Mouse (Mus musculus) limb, embryonic 11.5 days (tissue): ENCODE measurements around the gene Olfr90. TPM values are rescaled to one million over a fixed set of nuclear protein-coding genes. Genes with fewer than 3 reads are reported as not detected.

Experiments used
- ATAC-seq: fragments of 200-750 bp; cut with Nextera tagmentation; 2 replicates; pipeline ENCODE4 v1.8.0; 2017; ENCODE audit warnings: low read depth; ENCODE audit not compliant: insufficient number of reproducible peaks, low FRiP score, low TSS enrichment
- DNase-seq: peaks from one replicate; pipeline ENCODE4 v3.0.0-alpha.2; 2015; ENCODE audit warnings: low spot score
- H3K27ac ChIP-seq: fragments of 300-500 bp; sonication (generic); replicated peaks from 2 replicates; pipeline ENCODE4 v1.5.1; 2014; ENCODE audit warnings: low read depth, mild to moderate bottlenecking, low read length
- H3K27me3 ChIP-seq: fragments of 300-500 bp; sonication (generic); 2 replicates; pipeline ENCODE4 v1.6.1; 2014; ENCODE audit warnings: mild to moderate bottlenecking, low read length, mixed read lengths; ENCODE audit not compliant: control insufficient read depth, insufficient read depth
- H3K36me3 ChIP-seq: fragments of 300-500 bp; sonication (generic); 2 replicates; pipeline ENCODE4 v1.6.1; 2014; ENCODE audit warnings: mild to moderate bottlenecking, low read length, moderate library complexity, mixed read lengths; ENCODE audit not compliant: control insufficient read depth, insufficient read depth
- H3K4me1 ChIP-seq: fragments of 300-500 bp; sonication (generic); 2 replicates; pipeline ENCODE4 v1.6.1; 2014; ENCODE audit warnings: low read length, mixed read lengths; ENCODE audit not compliant: control insufficient read depth, insufficient read depth
- H3K4me2 ChIP-seq: fragments of 300-500 bp; sonication (generic); 2 replicates; pipeline ENCODE4 v1.6.1; 2014; ENCODE audit warnings: low read depth, mild to moderate bottlenecking, moderate library complexity; ENCODE audit not compliant: severe bottlenecking
- H3K4me3 ChIP-seq: fragments of 300-500 bp; sonication (generic); 2 replicates; pipeline ENCODE4 v1.5.1; 2014; ENCODE audit warnings: low read depth, low read length
- H3K9ac ChIP-seq: fragments of 300-500 bp; sonication (generic); 2 replicates; pipeline ENCODE4 v1.6.1; 2014; ENCODE audit warnings: mild to moderate bottlenecking, low read length
- H3K9me3 ChIP-seq: fragments of 300-500 bp; sonication (generic); 2 replicates; pipeline ENCODE4 v1.6.1; 2016; ENCODE audit warnings: low read length; ENCODE audit not compliant: control insufficient read depth
- WGBS: fragments of 180-500 bp; shearing (Covaris S2); extraction: QIAGEN DNeasy Blood & Tissue Kit; methylation state at CpG from one replicate; pipeline ENCODE4 v1.1.7; 2014; 5-methylcytosine and 5-hydroxymethylcytosine counted together
- polyA plus RNA-seq: library from polyadenylated mRNA; unstranded; fragments of >200 nt; fragmentation: Nextera tagmentation; extraction: Ambion mirVana; gene quantifications from 2 replicates; pipeline ENCODE4 v1.2.1, GENCODE M21; 2014

Gene Olfr90
- polyA plus RNA-seq, 1 experiment from 2014 or later = not detected

DNA sequence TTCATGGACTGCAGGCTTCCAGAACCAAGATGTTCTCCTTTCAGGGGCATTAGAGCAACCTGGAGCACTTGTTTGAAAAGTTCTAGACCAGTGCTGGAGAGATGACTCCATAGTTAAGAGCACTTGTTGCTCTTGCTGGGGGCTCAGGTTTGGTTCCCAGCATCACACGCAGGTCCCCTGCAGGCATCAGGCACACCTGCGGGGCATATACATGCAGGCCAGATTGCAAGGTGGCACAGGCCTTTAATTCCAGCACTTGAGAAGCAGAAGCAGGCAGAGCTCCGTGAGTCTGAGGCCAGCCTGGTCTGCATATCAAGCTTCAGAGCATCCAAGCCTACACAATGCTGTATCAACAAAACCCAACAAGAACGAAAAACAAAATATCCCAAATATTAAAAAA is 6.6 kb downstream of the Olfr90 start:
- ATAC-seq (no peak), DNase-seq (no peak)
- no peaks in the 10 kb centered on the region for H3K9me3 ChIP-seq
- 93% methylated on average over 4 of the region's 4 CpGs for WGBS
- no peak overlapping the region for H3K9ac ChIP-seq
- no peak overlapping the region for H3K4me3 ChIP-seq
- 0 out of 2 replicates have a peak, but pooled peaks cover 3% of the 10 kb centered on the region for H3K4me1 ChIP-seq
- H3K36me3 ChIP-seq = no peaks in the 10 kb centered on the region
- no peaks in the 10 kb centered on the region for H3K27me3 ChIP-seq
- no peak overlapping the region for H3K4me2 ChIP-seq
- no peak overlapping the region for H3K27ac ChIP-seq

DNA sequence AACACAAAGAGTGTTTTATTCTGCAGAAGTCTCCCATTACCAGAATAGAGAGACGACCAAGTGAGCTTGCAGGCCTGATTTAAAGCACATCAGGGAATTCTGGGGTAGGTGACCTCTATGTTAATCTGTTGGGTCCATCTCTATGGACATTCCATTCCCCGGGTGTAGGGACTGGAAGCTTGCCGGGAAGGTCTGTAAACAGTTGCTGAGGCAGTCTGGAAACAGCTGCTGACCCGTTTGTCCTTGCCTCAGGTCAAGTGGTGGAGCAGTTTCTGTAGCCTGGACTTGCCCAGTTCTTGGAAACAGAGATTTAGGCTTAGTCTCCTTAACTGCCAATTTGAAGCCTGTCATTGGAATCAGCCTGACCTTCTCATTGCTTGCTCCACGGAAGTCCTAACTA is 8.2 kb downstream of the Olfr90 start:
- Histone ChIP-seq H3K4me3 (no peak overlapping the region), H3K9me3 (no peaks in the 10 kb centered on the region), H3K9ac (no peak overlapping the region), H3K4me1 (0 out of 2 replicates have a peak, but pooled peaks cover 3% of the 10 kb centered on the region), H3K36me3 (0 out of 2 replicates have a peak, but pooled peaks cover 4% of the 10 kb centered on the region), H3K27me3 (no peaks in the 10 kb centered on the region), H3K27ac (no peak overlapping the region), H3K4me2 (no peak overlapping the region)
- 21% methylated on average over 5 of the region's 5 CpGs for WGBS
- DNase-seq (no peak), ATAC-seq (no peak)

DNA sequence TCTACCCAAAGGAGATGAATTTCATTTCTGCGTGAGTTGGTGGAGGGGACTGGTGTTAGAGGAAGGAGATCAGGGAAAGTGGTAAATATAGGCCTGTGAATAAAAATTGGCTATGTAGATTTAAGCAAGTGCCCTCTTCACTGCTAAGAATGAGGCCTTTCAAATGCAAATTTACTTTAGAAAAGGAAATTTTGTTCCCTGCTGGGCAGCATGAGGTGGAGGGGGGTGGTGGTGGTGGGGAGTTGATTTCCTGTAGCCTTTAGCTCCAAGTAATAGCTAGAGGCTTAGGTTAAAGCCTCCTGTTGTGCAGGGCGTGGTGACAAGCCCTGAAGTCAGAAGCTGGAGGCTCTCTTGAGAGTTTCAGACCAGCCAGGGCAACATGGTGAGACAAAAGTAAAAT is 9.3 kb downstream of the Olfr90 start:
- Histone ChIP-seq H3K27me3 (no peaks in the 10 kb centered on the region), H3K27ac (no peak overlapping the region), H3K9ac (no peak overlapping the region), H3K4me2 (no peak overlapping the region), H3K4me3 (no peak overlapping the region), H3K9me3 (no peaks in the 10 kb centered on the region), H3K4me1 (0 out of 2 replicates have a peak, but pooled peaks cover 3% of the 10 kb centered on the region), H3K36me3 (0 out of 2 replicates have a peak, but pooled peaks cover 4% of the 10 kb centered on the region)
- no peak for ATAC-seq
- WGBS = 31% methylated on average over 2 of the region's 2 CpGs
- no peak for DNase-seq

DNA sequence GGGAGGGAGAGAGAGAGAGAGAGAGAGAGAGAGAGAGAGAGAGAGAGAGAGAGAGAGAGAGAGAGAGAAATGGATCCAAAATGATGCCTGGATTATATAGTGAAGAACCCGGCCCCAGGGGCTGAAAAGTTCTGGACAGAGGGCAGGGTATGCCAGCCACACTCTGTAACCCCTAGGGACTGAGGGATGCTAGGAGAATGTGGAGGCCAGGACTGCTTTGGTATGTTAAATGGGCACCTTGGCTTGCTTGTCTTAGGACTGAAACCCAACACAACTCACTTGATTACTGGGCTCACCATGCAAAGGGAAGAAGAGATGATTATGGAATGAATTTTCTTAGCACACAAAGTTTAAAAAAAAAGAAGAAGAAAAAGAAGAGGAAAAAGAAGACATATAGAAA is 10.1 kb downstream of the Olfr90 start:
- Histone ChIP-seq H3K27ac (no peak overlapping the region), H3K4me1 (0 out of 2 replicates have a peak, but pooled peaks cover 3% of the 10 kb centered on the region), H3K27me3 (no peaks in the 10 kb centered on the region), H3K9me3 (no peaks in the 10 kb centered on the region), H3K4me3 (no peak overlapping the region), H3K4me2 (no peak overlapping the region), H3K36me3 (0 out of 2 replicates have a peak, but pooled peaks cover 4% of the 10 kb centered on the region), H3K9ac (no peak overlapping the region)
- ATAC-seq (no peak), DNase-seq (no peak)
- WGBS = 24% methylated on average over 1 of the region's 1 CpGs

DNA sequence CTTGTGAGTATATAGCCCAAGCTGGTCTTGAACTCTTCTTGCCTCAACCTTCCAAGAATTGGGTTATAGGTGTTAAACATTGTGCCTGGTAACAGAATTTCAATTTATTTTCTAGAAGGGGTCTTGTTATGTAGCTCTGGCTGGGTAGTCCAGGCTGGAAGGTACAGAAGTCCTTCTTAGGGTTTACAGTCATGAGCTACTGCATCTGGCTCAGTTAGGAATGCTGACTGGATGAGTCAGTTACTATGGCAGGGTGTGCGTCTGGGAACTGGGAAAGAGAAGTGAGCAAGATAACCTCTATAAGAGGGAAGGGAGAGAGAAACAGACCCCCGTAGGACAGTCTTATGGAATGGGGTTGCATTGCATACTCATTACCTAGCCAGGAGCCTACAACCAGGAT is 12.5 kb downstream of the Olfr90 start:
- Histone ChIP-seq H3K4me3 (no peak overlapping the region), H3K4me2 (no peak overlapping the region), H3K27ac (no peak overlapping the region), H3K27me3 (no peaks in the 10 kb centered on the region), H3K9me3 (no peaks in the 10 kb centered on the region), H3K9ac (no peak overlapping the region), H3K36me3 (peaks cover 4% of the 10 kb centered on the region; the same call in 1 of the 2 replicates), H3K4me1 (0 out of 2 replicates have a peak, but pooled peaks cover 3% of the 10 kb centered on the region)
- 92% methylated on average over 2 of the region's 2 CpGs for WGBS
- no peak for DNase-seq
- ATAC-seq = no peak

DNA sequence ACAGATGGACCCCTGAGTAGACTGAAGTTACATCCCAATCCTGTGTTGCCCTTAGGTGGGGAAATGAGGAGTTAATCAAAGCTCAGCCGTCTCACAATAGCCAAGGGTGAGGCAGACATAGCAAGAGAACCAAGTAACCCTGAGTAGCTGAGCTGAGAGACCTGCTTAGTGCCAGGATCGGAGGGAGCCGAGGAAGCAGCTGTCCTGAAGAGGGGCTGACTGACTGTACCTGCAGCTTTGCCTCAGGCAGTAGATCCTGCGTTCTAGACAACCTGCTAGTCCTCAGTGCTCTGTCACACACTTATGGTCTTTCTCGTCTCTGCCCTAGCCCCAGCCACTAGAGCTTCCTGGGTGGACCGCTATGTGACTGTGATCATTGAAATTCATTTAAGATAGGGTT is 13.1 kb downstream of the Olfr90 start:
- DNase-seq (no peak), ATAC-seq (no peak)
- 0 out of 2 replicates have a peak, but pooled peaks cover 3% of the 10 kb centered on the region for H3K4me1 ChIP-seq
- peaks cover 4% of the 10 kb centered on the region; the same call in 1 of the 2 replicates for H3K36me3 ChIP-seq
- no peak overlapping the region for H3K4me3 ChIP-seq
- H3K9ac ChIP-seq = no peak overlapping the region
- 84% methylated on average over 6 of the region's 6 CpGs for WGBS
- no peaks in the 10 kb centered on the region for H3K27me3 ChIP-seq
- H3K4me2 ChIP-seq = no peak overlapping the region
- H3K9me3 ChIP-seq = no peaks in the 10 kb centered on the region
- H3K27ac ChIP-seq = no peak overlapping the region

DNA sequence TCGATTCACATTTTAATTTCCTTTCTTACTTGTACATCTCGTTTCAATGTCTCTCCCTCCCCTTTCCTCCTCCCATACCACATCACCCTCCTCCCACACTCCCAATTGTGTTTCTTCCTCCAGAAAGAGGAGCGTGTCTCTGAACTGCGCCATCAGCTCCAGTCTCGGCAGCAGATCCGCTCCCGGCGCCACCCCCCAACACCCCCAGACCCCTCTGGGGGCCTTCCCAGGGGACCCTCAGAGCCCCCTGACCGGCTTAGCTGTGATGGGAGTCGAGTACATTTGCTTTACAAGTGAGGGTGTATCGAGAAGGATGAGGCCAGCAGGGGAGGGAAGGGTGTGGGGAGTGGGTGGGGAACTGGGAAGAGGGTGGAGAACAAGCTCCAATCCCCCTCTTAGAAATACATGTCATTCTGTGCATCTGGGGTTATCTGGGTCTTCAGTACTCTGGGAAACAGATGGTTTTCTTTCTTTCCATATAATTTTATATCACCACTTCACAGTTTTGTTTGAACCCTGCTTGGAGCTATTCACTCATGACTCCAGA is 15.5 kb downstream of the Olfr90 start:
- ATAC-seq (no peak), DNase-seq (no peak)
- H3K4me3 ChIP-seq = no peak overlapping the region
- WGBS = 64% methylated on average over 11 of the region's 11 CpGs
- no peak overlapping the region for H3K27ac ChIP-seq
- H3K4me2 ChIP-seq = no peak overlapping the region
- no peaks in the 10 kb centered on the region for H3K4me1 ChIP-seq
- no peaks in the 10 kb centered on the region for H3K27me3 ChIP-seq
- no peaks in the 10 kb centered on the region for H3K9me3 ChIP-seq
- H3K9ac ChIP-seq = no peak overlapping the region
- peaks cover 5% of the 10 kb centered on the region; the same call in 1 of the 2 replicates for H3K36me3 ChIP-seq

DNA sequence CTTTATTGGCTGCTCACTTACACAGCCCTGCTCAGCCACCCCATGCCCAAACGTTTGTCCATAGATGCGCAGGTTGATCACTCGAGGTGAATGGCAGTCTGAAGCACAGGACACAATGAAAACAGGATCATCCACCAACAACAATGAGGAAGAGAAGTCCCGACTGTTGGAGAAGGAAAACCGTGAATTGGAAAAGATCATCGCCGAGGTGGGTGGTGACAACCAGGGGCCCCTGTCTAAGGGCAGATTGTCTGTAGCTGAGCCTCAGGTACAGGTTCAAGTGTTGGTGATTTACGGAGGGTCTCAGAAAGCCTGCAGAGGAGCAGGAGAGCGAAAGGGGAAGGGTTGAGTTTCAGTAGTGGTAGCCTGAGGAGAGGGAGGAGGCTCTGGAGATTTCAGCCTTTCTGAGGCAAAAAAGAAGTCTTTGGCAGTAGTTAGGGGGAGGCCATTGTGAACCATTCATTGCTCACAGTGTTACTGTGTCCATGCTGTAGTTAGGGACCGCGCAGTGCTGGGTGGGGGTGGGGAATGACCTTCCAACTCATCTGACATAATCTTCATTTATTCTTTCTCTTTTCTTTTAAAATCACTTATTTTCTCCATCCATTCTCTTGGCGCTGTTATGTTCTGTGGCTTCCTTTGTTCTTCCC is 16.1 kb downstream of the Olfr90 start:
- Histone ChIP-seq H3K36me3 (peaks cover 5% of the 10 kb centered on the region; the same call in 1 of the 2 replicates), H3K9me3 (no peaks in the 10 kb centered on the region), H3K4me1 (no peaks in the 10 kb centered on the region), H3K9ac (no peak overlapping the region), H3K27me3 (no peaks in the 10 kb centered on the region), H3K4me3 (no peak overlapping the region), H3K27ac (no peak overlapping the region), H3K4me2 (no peak overlapping the region)
- ATAC-seq (no peak), DNase-seq (no peak)
- 88% methylated on average over 12 of the region's 12 CpGs for WGBS
